Mouse (Mus musculus): ENCODE results near the gene Fam129b.

GRCm38 (mm10) chr2:32931730-32932129 lies 55.8 kb downstream of the Fam129b start:
- TF ChIP-seq CTCF (IDR thresholded peaks at IDR 0.05; ENCODE audit: borderline replicate concordance, extremely low read depth, insufficient read depth, insufficient read length): no peak
- TF ChIP-seq POLR2A (IDR thresholded peaks at IDR 0.05; ENCODE audit: borderline replicate concordance, extremely low read depth, insufficient read depth, insufficient read length, poor library complexity, severe bottlenecking): no peak
